In the genomic region with DNA sequence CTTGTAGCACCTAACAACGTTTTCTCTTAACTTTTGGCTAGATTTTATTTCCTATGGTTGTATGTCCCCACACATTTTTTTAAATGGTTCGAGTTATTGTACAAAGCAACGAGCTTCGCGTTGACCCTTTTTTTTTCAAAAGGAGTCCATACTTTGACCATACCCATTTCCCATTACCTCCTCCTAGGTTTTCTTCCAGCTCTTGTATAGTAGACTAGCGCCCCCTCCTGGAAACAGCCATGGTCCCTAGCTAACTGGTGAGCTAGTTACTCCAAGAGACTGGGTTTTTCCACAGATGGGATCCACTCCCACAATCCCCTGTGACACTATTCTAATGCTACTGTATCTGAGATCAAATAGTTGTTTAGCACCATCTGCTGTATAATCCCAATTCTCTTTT, we compare ENCODE assay signal across 1 mouse cellular context.
TF ChIP-seq lines count a peak whose summit lies in the region.

No protein-coding gene starts in this region.

TF ChIP-seq in CH12.LX, 34 proteins besides CTCF, POLR2A, EP300 and RAD21 (continued from another document):
- no peak for TF ChIP-seq CHD2 (IDR thresholded peaks at IDR 0.05; ENCODE audit: low read length)
- no peak for TF ChIP-seq TBP (conservative IDR thresholded peaks at IDR 0.05; ENCODE audit: low read depth, low read length)
- peak; percentile 84 for TF ChIP-seq SMC3 (IDR thresholded peaks at IDR 0.05; ENCODE audit: low read depth, low read length)
- TF ChIP-seq NELFE (IDR thresholded peaks at IDR 0.05; ENCODE audit: low read depth, low read length), result 0 out of 2 replicates have a peak, but pooled peaks have one; percentile 16
- TF ChIP-seq ELF1 (IDR thresholded peaks at IDR 0.05; ENCODE audit: low read depth, low read length), result no peak
- TF ChIP-seq ZNF384 (IDR thresholded peaks at IDR 0.05; ENCODE audit: low read depth, low read length), result peak; percentile 77
- TF ChIP-seq ZMIZ1 (IDR thresholded peaks at IDR 0.05; ENCODE audit: low read depth, low read length), result no peak
